ENCODE assay signal across 30 mouse cellular contexts in genomic region chr16:30290436-30290835, GRCm38 (mm10). TPM values are rescaled to one million over a fixed set of nuclear protein-coding genes. Genes with fewer than 3 reads are reported as not detected.
DNase-seq lines count a peak whose midpoint lies in the region; ATAC-seq and TF ChIP-seq lines count a peak whose summit lies in the region.
"Had no signal": no experiment of that assay in that cellular context is flagged by ENCODE, and none has a peak within 500 bp of the region (broad histone marks: within the 10 kb centered on the region; RNA-seq: fewer than 3 reads in every experiment).

No protein-coding gene starts in this region.

- 59% methylated on average over 6 of the region's 6 CpGs for WGBS in hindbrain, embryonic 16.5 days
- 60% methylated on average over 6 of the region's 6 CpGs for WGBS in hindbrain, embryonic 13.5 days
- WGBS in kidney, postnatal 0 days, result 46% methylated on average over 6 of the region's 6 CpGs
- 80% methylated on average over 6 of the region's 6 CpGs for WGBS in neural tube, embryonic 11.5 days
- WGBS in heart, embryonic 12.5 days, result 68% methylated on average over 6 of the region's 6 CpGs

- peak; percentile 58 for ATAC-seq in hindbrain, embryonic 16.5 days
- no peak for ATAC-seq in hindbrain, embryonic 13.5 days (ENCODE audit: low FRiP score)
- peak; percentile 49; the same call in 1 of the 2 replicates for ATAC-seq in kidney, postnatal 0 days (replicated peaks; ENCODE audit: low FRiP score, low read depth)
- ATAC-seq in neural tube, embryonic 11.5 days (ENCODE audit: insufficient read depth, low FRiP score, low TSS enrichment), result no peak
- no peak for ATAC-seq in heart, embryonic 12.5 days (ENCODE audit: insufficient number of reproducible peaks, low FRiP score)
- ATAC-seq: forebrain, postnatal 0 days; intestine, postnatal 0 days; Patski had no signal

- H3K9me3 ChIP-seq in hindbrain, embryonic 16.5 days (ENCODE audit: control insufficient read depth, low read length), result no peaks in the 10 kb centered on the region
- H3K9me3 ChIP-seq in hindbrain, embryonic 13.5 days, result no peaks in the 10 kb centered on the region
- H3K9me3 ChIP-seq in kidney, postnatal 0 days (replicated peaks; ENCODE audit: low read length), result no peaks in the 10 kb centered on the region
- H3K9me3 ChIP-seq in neural tube, embryonic 11.5 days (ENCODE audit: control insufficient read depth, low read length), result no peaks in the 10 kb centered on the region
- no peaks in the 10 kb centered on the region for H3K9me3 ChIP-seq in heart, embryonic 12.5 days (replicated peaks)
- H3K9me3 ChIP-seq: embryonic facial prominence, embryonic 10.5 days; embryonic facial prominence, embryonic 15.5 days; forebrain, embryonic 12.5 days; heart, embryonic 13.5 days; hindbrain, embryonic 10.5 days; limb, embryonic 12.5 days; liver, embryonic 15.5 days; neural tube, embryonic 12.5 days had no signal

- DNase-seq in kidney, postnatal 0 days (ENCODE audit: low spot score), result peak; percentile 59
- no peak for DNase-seq in kidney, postnatal 36 days
- DNase-seq in neural tube, embryonic 11.5 days (ENCODE audit: low spot score), result peak; percentile 37
- no peak for DNase-seq in neural tube, embryonic 10.5 days (ENCODE audit: extremely low spot score, low spot score)
- DNase-seq: adrenal gland, postnatal 10 days; cerebellum, adult 11-12 months; cerebellum, postnatal 25 days; forebrain, postnatal 0 days; heart, adult 2 months; heart, postnatal 10 days; layer of hippocampus, adult 9-11 months; lung, embryonic 14.5 days; lung, postnatal 14 days; midbrain, embryonic 14.5 days; thymus, adult 2 months; thymus, postnatal 36 days had no signal

- H3K4me1 ChIP-seq in hindbrain, embryonic 16.5 days (ENCODE audit: control insufficient read depth, insufficient read depth, low read depth, low read length), result peaks cover 5% of the 10 kb centered on the region
- peaks cover 8% of the 10 kb centered on the region; the same call in 1 of the 2 replicates for H3K4me1 ChIP-seq in hindbrain, embryonic 13.5 days (replicated peaks)
- H3K4me1 ChIP-seq in kidney, postnatal 0 days (replicated peaks; ENCODE audit: insufficient read depth, low read length), result 0 out of 2 replicates have a peak, but pooled peaks cover 2% of the 10 kb centered on the region
- H3K4me1 ChIP-seq in neural tube, embryonic 11.5 days (ENCODE audit: control insufficient read depth, insufficient read depth, low read length), result no peaks in the 10 kb centered on the region
- H3K4me1 ChIP-seq in heart, embryonic 12.5 days (replicated peaks), result no peaks in the 10 kb centered on the region
- H3K4me1 ChIP-seq: heart, embryonic 13.5 days; liver, embryonic 15.5 days had no signal

- H3K36me3 ChIP-seq in hindbrain, embryonic 16.5 days (ENCODE audit: control insufficient read depth, insufficient read depth, low read length), result no peaks in the 10 kb centered on the region
- H3K36me3 ChIP-seq in hindbrain, embryonic 13.5 days, result no peaks in the 10 kb centered on the region
- no peaks in the 10 kb centered on the region for H3K36me3 ChIP-seq in kidney, postnatal 0 days (ENCODE audit: insufficient read depth, low read length)
- H3K36me3 ChIP-seq in neural tube, embryonic 11.5 days (ENCODE audit: control insufficient read depth, insufficient read depth, low read length), result no peaks in the 10 kb centered on the region
- H3K36me3 ChIP-seq in heart, embryonic 12.5 days, result no peaks in the 10 kb centered on the region
- H3K36me3 ChIP-seq: embryonic facial prominence, embryonic 10.5 days; embryonic facial prominence, embryonic 15.5 days; forebrain, embryonic 12.5 days; heart, embryonic 13.5 days; hindbrain, embryonic 10.5 days; limb, embryonic 12.5 days; liver, embryonic 15.5 days; neural tube, embryonic 12.5 days had no signal

- no peak overlapping the region for H3K27ac ChIP-seq in hindbrain, embryonic 16.5 days (ENCODE audit: low read depth, low read length)
- H3K27ac ChIP-seq in hindbrain, embryonic 13.5 days, result no peak overlapping the region
- no peak overlapping the region for H3K27ac ChIP-seq in kidney, postnatal 0 days
- H3K27ac ChIP-seq in neural tube, embryonic 11.5 days (ENCODE audit: low read depth, low read length), result no peak overlapping the region
- H3K27ac ChIP-seq in heart, embryonic 12.5 days (ENCODE audit: poor library complexity, severe bottlenecking), result no peak overlapping the region
- H3K27ac ChIP-seq: embryonic facial prominence, embryonic 10.5 days; embryonic facial prominence, embryonic 15.5 days; forebrain, embryonic 12.5 days; heart, adult 2 months; heart, embryonic 13.5 days; hindbrain, embryonic 10.5 days; limb, embryonic 12.5 days; liver, embryonic 15.5 days; neural tube, embryonic 12.5 days had no signal

- no peaks in the 10 kb centered on the region; the same call in none of the 2 replicates for H3K27me3 ChIP-seq in hindbrain, embryonic 16.5 days (replicated peaks; ENCODE audit: control insufficient read depth, insufficient read depth, low read length)
- peaks cover 26% of the 10 kb centered on the region for H3K27me3 ChIP-seq in hindbrain, embryonic 13.5 days
- no peaks in the 10 kb centered on the region for H3K27me3 ChIP-seq in kidney, postnatal 0 days (ENCODE audit: insufficient read depth, low read length)
- peaks cover 2% of the 10 kb centered on the region; the same call in 1 of the 2 replicates for H3K27me3 ChIP-seq in neural tube, embryonic 11.5 days (ENCODE audit: control insufficient read depth, insufficient read depth, low read length)
- H3K27me3 ChIP-seq in heart, embryonic 12.5 days (replicated peaks), result peaks cover 20% of the 10 kb centered on the region
- H3K27me3 ChIP-seq: Patski had no signal

- TF ChIP-seq CTCF in kidney, postnatal 0 days (IDR thresholded peaks at IDR 0.05; ENCODE audit: low read depth), result no peak

- H3K4me2 ChIP-seq in hindbrain, embryonic 16.5 days (ENCODE audit: low read length), result no peak overlapping the region
- H3K4me2 ChIP-seq in hindbrain, embryonic 13.5 days, result no peak overlapping the region
- no peak overlapping the region for H3K4me2 ChIP-seq in kidney, postnatal 0 days (ENCODE audit: low read length)
- H3K4me2 ChIP-seq in neural tube, embryonic 11.5 days (ENCODE audit: low read depth), result no peak overlapping the region
- no peak overlapping the region for H3K4me2 ChIP-seq in heart, embryonic 12.5 days
- H3K4me2 ChIP-seq: embryonic facial prominence, embryonic 15.5 days; forebrain, embryonic 12.5 days; heart, embryonic 13.5 days; limb, embryonic 12.5 days; liver, embryonic 15.5 days; lung, embryonic 14.5 days; neural tube, embryonic 12.5 days had no signal

- H3K4me3 ChIP-seq in hindbrain, embryonic 16.5 days (ENCODE audit: low read length), result no peak overlapping the region
- no peak overlapping the region for H3K4me3 ChIP-seq in hindbrain, embryonic 13.5 days
- H3K4me3 ChIP-seq in kidney, postnatal 0 days (replicated peaks; ENCODE audit: low read depth, low read length), result no peak overlapping the region
- no peak overlapping the region for H3K4me3 ChIP-seq in neural tube, embryonic 11.5 days (ENCODE audit: low read depth, low read length)
- H3K4me3 ChIP-seq in heart, embryonic 12.5 days, result no peak overlapping the region
- H3K4me3 ChIP-seq: embryonic facial prominence, embryonic 10.5 days; embryonic facial prominence, embryonic 15.5 days; forebrain, embryonic 12.5 days; heart, adult 2 months; heart, embryonic 13.5 days; hindbrain, embryonic 10.5 days; limb, embryonic 12.5 days; liver, embryonic 15.5 days; neural tube, embryonic 12.5 days had no signal

- H3K9ac ChIP-seq in hindbrain, embryonic 16.5 days (ENCODE audit: low read depth, low read length), result no peak overlapping the region
- H3K9ac ChIP-seq in hindbrain, embryonic 13.5 days, result no peak overlapping the region
- no peak overlapping the region for H3K9ac ChIP-seq in kidney, postnatal 0 days (ENCODE audit: low read depth, low read length)
- no peak overlapping the region for H3K9ac ChIP-seq in neural tube, embryonic 11.5 days (ENCODE audit: low read length)
- H3K9ac ChIP-seq in heart, embryonic 12.5 days, result no peak overlapping the region
- H3K9ac ChIP-seq: embryonic facial prominence, embryonic 15.5 days; forebrain, embryonic 12.5 days; forebrain, postnatal 0 days; heart, embryonic 13.5 days; limb, embryonic 12.5 days; liver, embryonic 15.5 days; lung, embryonic 14.5 days; neural tube, embryonic 12.5 days had no signal

RNA-seq across cellular contexts. Expression of gene Lrrc15, which starts 7.4 kb away (rescaled TPM):
- 0.32 and 0.40 TPM in 2 replicates for polyA plus RNA-seq in hindbrain, embryonic 16.5 days (2015; fragmentation: Nextera tagmentation; extraction: Ambion mirVana)
- polyA plus RNA-seq in hindbrain, embryonic 13.5 days (2015; fragmentation: Nextera tagmentation; extraction: Ambion mirVana), result 0.26 and 0.28 TPM in 2 replicates
- 0.78 and 0.84 TPM in 2 replicates for polyA plus RNA-seq in kidney, postnatal 0 days (2015; fragmentation: Nextera tagmentation; extraction: Ambion mirVana)
- polyA plus RNA-seq in neural tube, embryonic 11.5 days (2014; fragmentation: Nextera tagmentation; extraction: Ambion mirVana), result 0.23 and 0.33 TPM in 2 replicates
- 0.46 and 0.81 TPM in 2 replicates for polyA plus RNA-seq in heart, embryonic 12.5 days (2016; fragmentation: Nextera tagmentation; extraction: Ambion mirVana)
- polyA plus RNA-seq: liver, adult 2 months; Patski had no signal

RNA-seq across cellular contexts. Expression of gene Gp5, which starts 20.1 kb away (rescaled TPM):
- 0.55 and 0.95 TPM in 2 replicates for polyA plus RNA-seq in hindbrain, embryonic 16.5 days (2015; fragmentation: Nextera tagmentation; extraction: Ambion mirVana)
- 0.50 and 0.51 TPM in 2 replicates for polyA plus RNA-seq in hindbrain, embryonic 13.5 days (2015; fragmentation: Nextera tagmentation; extraction: Ambion mirVana)
- polyA plus RNA-seq in kidney, postnatal 0 days (2015; fragmentation: Nextera tagmentation; extraction: Ambion mirVana), result 0.14 and 0.16 TPM in 2 replicates
- polyA plus RNA-seq in neural tube, embryonic 11.5 days (2014; fragmentation: Nextera tagmentation; extraction: Ambion mirVana), result 2.4 and 2.5 TPM in 2 replicates
- polyA plus RNA-seq in heart, embryonic 12.5 days (2016; fragmentation: Nextera tagmentation; extraction: Ambion mirVana), result 2.7 and 4.8 TPM in 2 replicates

RNA-seq across cellular contexts. Expression of gene Cpn2, which starts 23.1 kb away (rescaled TPM):
- not detected in 2 replicates for polyA plus RNA-seq in hindbrain, embryonic 16.5 days (2015; fragmentation: Nextera tagmentation; extraction: Ambion mirVana)
- not detected in 2 replicates for polyA plus RNA-seq in hindbrain, embryonic 13.5 days (2015; fragmentation: Nextera tagmentation; extraction: Ambion mirVana)
- not detected in 2 replicates for polyA plus RNA-seq in kidney, postnatal 0 days (2015; fragmentation: Nextera tagmentation; extraction: Ambion mirVana)
- not detected in 2 replicates for polyA plus RNA-seq in neural tube, embryonic 11.5 days (2014; fragmentation: Nextera tagmentation; extraction: Ambion mirVana)
- not detected in 2 replicates for polyA plus RNA-seq in heart, embryonic 12.5 days (2016; fragmentation: Nextera tagmentation; extraction: Ambion mirVana)
- polyA plus RNA-seq: embryonic facial prominence, embryonic 10.5 days; embryonic facial prominence, embryonic 15.5 days; forebrain, embryonic 12.5 days; forebrain, postnatal 0 days; heart, embryonic 13.5 days; hindbrain, embryonic 10.5 days; limb, embryonic 12.5 days; lung, embryonic 14.5 days; midbrain, embryonic 14.5 days; neural tube, embryonic 12.5 days; Patski had no signal

Comparison
In these comparisons a context has a peak if more than half of its experiments do, and no peak if none do; other contexts are left out.
1. ATAC-seq: peak in hindbrain, embryonic 16.5 days (single experiment) and kidney, postnatal 0 days (single experiment); none in hindbrain, embryonic 13.5 days (single experiment), neural tube, embryonic 11.5 days (single experiment) and heart, embryonic 12.5 days (single experiment).
2. DNase-seq: peak in kidney, postnatal 0 days (single experiment) and neural tube, embryonic 11.5 days (single experiment); none in kidney, postnatal 36 days (0 of 2) and neural tube, embryonic 10.5 days (single experiment).